Mouse (Mus musculus) forebrain, embryonic 13.5 days (tissue): ENCODE results near the gene Terb2. TPM values are rescaled to one million over a fixed set of nuclear protein-coding genes. Genes with fewer than 3 reads are reported as not detected.

Experiments
- ATAC-seq: fragments of 200-750 bp; cut with Nextera tagmentation; 2 replicates; pipeline ENCODE4 v1.8.0; 2017
- H3K27ac ChIP-seq: fragments of 300-500 bp; sonication (generic); 2 replicates; pipeline ENCODE4 v1.5.1; 2015; ENCODE audit warnings: inconsistent platforms, mild to moderate bottlenecking, moderate library complexity
- H3K27me3 ChIP-seq: fragments of 300-500 bp; sonication (generic); 2 replicates; pipeline ENCODE4 v1.6.1; 2015; ENCODE audit warnings: mild to moderate bottlenecking, inconsistent platforms
- H3K36me3 ChIP-seq: fragments of 300-500 bp; sonication (generic); 2 replicates; pipeline ENCODE4 v1.6.1; 2015; ENCODE audit warnings: mild to moderate bottlenecking, inconsistent platforms; ENCODE audit not compliant: poor library complexity, severe bottlenecking
- H3K4me1 ChIP-seq: fragments of 300-500 bp; sonication (generic); 2 replicates; pipeline ENCODE4 v1.6.1; 2015; ENCODE audit warnings: inconsistent platforms
- H3K4me2 ChIP-seq: fragments of 300-500 bp; sonication (generic); 2 replicates; pipeline ENCODE4 v1.6.1; 2015; ENCODE audit warnings: inconsistent platforms, mild to moderate bottlenecking, moderate library complexity
- H3K4me3 ChIP-seq: fragments of 300-500 bp; sonication (generic); 2 replicates; pipeline ENCODE4 v1.5.1; 2015; ENCODE audit warnings: mild to moderate bottlenecking, inconsistent platforms
- H3K9ac ChIP-seq: fragments of 300-500 bp; sonication (generic); 2 replicates; pipeline ENCODE4 v1.6.1; 2015; ENCODE audit warnings: mild to moderate bottlenecking, inconsistent platforms
- H3K9me3 ChIP-seq: fragments of 300-500 bp; sonication (generic); replicated peaks from 2 replicates; pipeline ENCODE4 v1.6.1; 2016; ENCODE audit warnings: inconsistent platforms
- WGBS: fragments of 180-500 bp; shearing (Covaris S2); methylation state at CpG from one replicate; pipeline ENCODE4 v1.1.7; 2015; 5-methylcytosine and 5-hydroxymethylcytosine counted together
- polyA plus RNA-seq: library from polyadenylated mRNA; unstranded; fragments of >200 nt; fragmentation: Nextera tagmentation; extraction: Ambion mirVana; gene quantifications from 2 replicates; pipeline ENCODE4 v1.2.1, GENCODE M21; 2015

Gene Terb2
- not detected in 2 replicates for polyA plus RNA-seq

DNA sequence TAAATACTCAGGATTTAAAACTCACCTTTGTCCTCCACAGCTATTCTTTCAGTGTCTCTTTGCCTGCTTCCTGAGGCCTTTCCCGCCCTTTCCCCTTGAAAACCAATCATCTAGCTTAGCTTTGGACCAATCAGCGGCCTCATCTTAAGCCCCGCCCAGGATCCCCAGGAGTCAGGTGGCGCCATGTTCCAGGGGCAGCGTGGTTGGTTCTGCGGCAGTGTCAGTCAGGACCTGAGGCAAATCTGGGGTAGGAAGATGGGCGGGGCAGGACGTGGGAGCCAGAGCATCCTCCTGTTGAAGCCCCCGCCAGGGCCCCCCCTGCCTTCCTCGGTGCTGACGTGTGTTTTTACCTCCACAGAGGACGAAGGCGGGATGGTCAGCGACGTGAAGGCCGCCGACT is at the start of gene Terb2, which contains the start of gene Patl2:
Terb2 (plus strand) TSS at position 167 of the 400 bp plus-strand sequence.
Patl2 (minus strand) TSS at position 84 of the 400 bp plus-strand sequence.
- H3K4me3 ChIP-seq: no peak within 1 kb of the TSS
- no peaks in the 10 kb centered on the region for H3K27me3 ChIP-seq
- H3K4me1 ChIP-seq: no peaks in the 10 kb centered on the region
- no peaks in the 10 kb centered on the region for H3K9me3 ChIP-seq
- H3K4me2 ChIP-seq: no peak within 1 kb of the TSS
- H3K27ac ChIP-seq: no peak within 1 kb of the TSS
- 85% methylated on average over 17 of the region's 17 CpGs for WGBS
- H3K9ac ChIP-seq: no peak within 1 kb of the TSS
- no peak for ATAC-seq
- H3K36me3 ChIP-seq: no peaks in the 10 kb centered on the region

GRCm38 (mm10) chr2:122137839-122138465 is 48.1 kb upstream of the Terb2 start:
- no peak overlapping the region for H3K4me2 ChIP-seq
- no peak overlapping the region for H3K27ac ChIP-seq
- 75% methylated on average over 5 of the region's 5 CpGs for WGBS
- no peaks in the 10 kb centered on the region for H3K9me3 ChIP-seq
- no peaks in the 10 kb centered on the region for H3K4me1 ChIP-seq
- H3K27me3 ChIP-seq: no peaks in the 10 kb centered on the region
- no peak for ATAC-seq
- H3K36me3 ChIP-seq: no peaks in the 10 kb centered on the region
- no peak overlapping the region for H3K9ac ChIP-seq
- H3K4me3 ChIP-seq: no peak overlapping the region

GRCm38 (mm10) chr2:122140815-122141214 is 45.3 kb upstream of the Terb2 start:
- Histone ChIP-seq H3K4me2 (no peak overlapping the region), H3K27me3 (no peaks in the 10 kb centered on the region), H3K36me3 (no peaks in the 10 kb centered on the region), H3K27ac (no peak overlapping the region), H3K9ac (no peak overlapping the region), H3K4me1 (no peaks in the 10 kb centered on the region), H3K9me3 (no peaks in the 10 kb centered on the region), H3K4me3 (no peak overlapping the region)
- 84% methylated on average over 2 of the region's 2 CpGs for WGBS
- no peak for ATAC-seq

DNA sequence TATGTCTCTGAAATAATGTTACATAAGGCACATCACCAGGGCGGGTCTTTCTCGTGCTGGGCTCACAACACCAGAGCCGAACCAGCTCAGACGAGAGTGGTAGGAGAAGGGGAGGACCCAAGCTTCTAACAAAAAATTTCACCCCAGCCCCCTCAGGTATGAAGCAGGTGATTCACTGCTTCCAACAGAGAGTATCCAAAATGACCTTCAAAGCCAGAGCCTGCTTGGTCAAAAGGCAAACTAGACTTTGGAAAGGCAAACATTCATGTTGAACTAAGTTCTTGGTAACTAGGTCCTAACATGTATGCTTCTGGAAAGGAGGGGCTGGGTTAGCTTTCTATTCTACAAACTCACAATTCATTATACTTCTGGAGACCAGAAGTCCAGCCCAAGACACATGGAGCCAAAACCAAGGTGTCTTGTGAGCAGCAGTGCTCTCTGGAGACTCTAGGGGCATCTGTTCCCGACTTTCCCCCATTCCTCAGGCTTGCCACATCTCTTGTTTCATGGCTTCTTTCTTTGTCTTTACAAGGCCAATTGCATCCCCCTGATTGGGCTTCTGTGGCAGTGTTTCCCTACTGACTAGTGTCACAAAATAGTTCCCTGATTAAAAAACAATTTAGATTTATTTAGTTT is 44.6 kb upstream of the Terb2 start:
- Histone ChIP-seq H3K9ac (no peak overlapping the region), H3K36me3 (no peaks in the 10 kb centered on the region), H3K4me3 (no peak overlapping the region), H3K4me2 (no peak overlapping the region), H3K9me3 (no peaks in the 10 kb centered on the region), H3K27ac (no peak overlapping the region), H3K4me1 (no peaks in the 10 kb centered on the region), H3K27me3 (no peaks in the 10 kb centered on the region)
- WGBS: 80% methylated on average over 5 of the region's 5 CpGs
- ATAC-seq: no peak

DNA sequence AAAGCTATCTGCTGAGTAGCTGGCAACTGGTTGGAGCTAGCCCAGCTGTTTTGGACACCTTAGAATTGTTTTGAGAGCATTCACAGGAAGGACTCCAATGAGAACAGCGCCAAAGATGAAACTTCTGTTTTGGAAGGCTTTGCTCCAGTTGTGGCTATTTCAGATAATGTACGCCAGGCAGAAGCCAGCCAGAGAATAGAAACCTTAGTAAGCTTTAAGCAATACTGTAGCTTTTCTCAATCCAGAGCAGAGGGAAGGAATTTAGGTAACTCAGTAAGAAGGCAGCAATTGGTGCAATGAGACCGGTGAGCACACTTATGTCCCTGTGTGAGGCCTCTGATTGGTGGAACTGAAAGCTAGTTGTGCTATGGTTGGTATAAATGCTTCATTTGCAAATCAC is 43.0 kb upstream of the Terb2 start:
- Histone ChIP-seq H3K9me3 (no peaks in the 10 kb centered on the region), H3K9ac (no peak overlapping the region), H3K36me3 (no peaks in the 10 kb centered on the region), H3K27me3 (no peaks in the 10 kb centered on the region), H3K4me1 (peaks cover 4% of the 10 kb centered on the region; the same call in 1 of the 2 replicates), H3K4me3 (no peak overlapping the region), H3K27ac (no peak overlapping the region), H3K4me2 (no peak overlapping the region)
- ATAC-seq: no peak
- WGBS: 92% methylated on average over 3 of the region's 3 CpGs

- Histone ChIP-seq H3K9ac (no peak overlapping the region), H3K36me3 (no peaks in the 10 kb centered on the region), H3K27ac (no peak overlapping the region), H3K4me2 (no peak overlapping the region), H3K4me1 (peaks cover 10% of the 10 kb centered on the region), H3K4me3 (no peak overlapping the region), H3K27me3 (no peaks in the 10 kb centered on the region), H3K9me3 (no peaks in the 10 kb centered on the region)
- ATAC-seq: no peak
- 71% methylated on average over 4 of the region's 4 CpGs for WGBS
Observed at GRCm38 (mm10) chr2:122145756-122146155, 40.3 kb upstream of the Terb2 start.

DNA sequence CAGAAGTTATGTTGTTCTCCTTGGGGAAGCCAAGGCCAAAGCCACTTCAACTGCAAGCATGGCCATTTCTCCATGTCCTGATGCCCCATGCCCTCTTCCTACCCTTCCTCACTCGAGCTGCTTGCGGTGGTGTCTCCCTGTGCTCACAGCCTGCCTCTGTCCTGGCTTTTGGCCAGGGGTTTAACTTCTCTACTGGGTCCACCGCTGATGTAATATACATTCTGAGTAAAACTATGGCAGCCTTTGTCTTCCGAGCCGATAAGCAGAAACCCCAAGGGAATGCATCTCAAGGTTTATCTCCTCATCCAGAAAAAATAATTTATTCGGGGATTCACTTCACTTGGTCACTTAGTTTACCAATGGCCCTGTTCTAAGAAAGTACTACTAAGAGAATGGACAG is 39.4 kb upstream of the Terb2 start:
- Histone ChIP-seq H3K9ac (no peak overlapping the region), H3K4me3 (no peak overlapping the region), H3K27ac (no peak overlapping the region), H3K4me1 (peaks cover 10% of the 10 kb centered on the region), H3K27me3 (no peaks in the 10 kb centered on the region), H3K4me2 (peak overlapping the region; percentile 83; the same call in 1 of the 2 replicates), H3K36me3 (no peaks in the 10 kb centered on the region), H3K9me3 (no peaks in the 10 kb centered on the region)
- 74% methylated on average over 6 of the region's 6 CpGs for WGBS
- ATAC-seq: no peak

- under 1% methylated on average over 40 of the region's 40 CpGs for WGBS
- Histone ChIP-seq H3K27me3 (no peaks in the 10 kb centered on the region), H3K4me3 (peak within 1 kb of the TSS; percentile 64), H3K4me2 (peak within 1 kb of the TSS; percentile 83), H3K9me3 (no peaks in the 10 kb centered on the region), H3K36me3 (no peaks in the 10 kb centered on the region; the same call in 1 of the 2 replicates), H3K27ac (no peak within 1 kb of the TSS), H3K4me1 (peaks cover 10% of the 10 kb centered on the region), H3K9ac (peak within 1 kb of the TSS; percentile 75)
- peak; percentile 99 for ATAC-seq
Observed at GRCm38 (mm10) chr2:122147508-122148241, 38.4 kb upstream of the Terb2 start, which contains the start of gene B2m. TSS of gene B2m (plus strand) at chr2:122147686.

GRCm38 (mm10) chr2:122148242-122148917 is 37.7 kb upstream of the Terb2 start:
- peak overlapping the region; percentile 83 for H3K4me2 ChIP-seq
- H3K36me3 ChIP-seq: no peaks in the 10 kb centered on the region; the same call in 1 of the 2 replicates
- no peaks in the 10 kb centered on the region for H3K9me3 ChIP-seq
- 37% methylated on average over 18 of the region's 18 CpGs for WGBS
- H3K9ac ChIP-seq: peak overlapping the region; percentile 75
- peak; percentile 7; the same call in 1 of the 2 replicates for ATAC-seq
- no peaks in the 10 kb centered on the region for H3K27me3 ChIP-seq
- H3K4me3 ChIP-seq: peak overlapping the region; percentile 64
- H3K4me1 ChIP-seq: peaks cover 10% of the 10 kb centered on the region
- no peak overlapping the region for H3K27ac ChIP-seq

- peaks cover 10% of the 10 kb centered on the region for H3K4me1 ChIP-seq
- no peak overlapping the region for H3K27ac ChIP-seq
- H3K27me3 ChIP-seq: no peaks in the 10 kb centered on the region
- H3K4me3 ChIP-seq: no peak overlapping the region
- no peak for ATAC-seq
- no peaks in the 10 kb centered on the region for H3K9me3 ChIP-seq
- WGBS: 94% methylated on average over 6 of the region's 6 CpGs
- no peaks in the 10 kb centered on the region; the same call in 1 of the 2 replicates for H3K36me3 ChIP-seq
- no peak overlapping the region for H3K9ac ChIP-seq
- H3K4me2 ChIP-seq: no peak overlapping the region
Observed at GRCm38 (mm10) chr2:122149316-122149715, 36.8 kb upstream of the Terb2 start.

GRCm38 (mm10) chr2:122149716-122150115 is 36.4 kb upstream of the Terb2 start:
- 90% methylated on average over 3 of the region's 3 CpGs for WGBS
- H3K4me3 ChIP-seq: no peak overlapping the region
- no peak for ATAC-seq

More at GRCm38 (mm10) chr2:122149716-122150115, 36.4 kb upstream of the Terb2 start:
- Histone ChIP-seq H3K4me1 (peaks cover 10% of the 10 kb centered on the region), H3K4me2 (no peak overlapping the region), H3K36me3 (no peaks in the 10 kb centered on the region; the same call in 1 of the 2 replicates), H3K9me3 (no peaks in the 10 kb centered on the region), H3K9ac (no peak overlapping the region), H3K27me3 (no peaks in the 10 kb centered on the region), H3K27ac (no peak overlapping the region)
